Mouse (Mus musculus) right cerebral cortex, postnatal 14 days (tissue): Measurements from ENCODE around the gene Spata3.

Experiments used
- DNase-seq: peaks from one replicate; pipeline ENCODE4 v3.0.0; 2022

Spata3 gene

DNA sequence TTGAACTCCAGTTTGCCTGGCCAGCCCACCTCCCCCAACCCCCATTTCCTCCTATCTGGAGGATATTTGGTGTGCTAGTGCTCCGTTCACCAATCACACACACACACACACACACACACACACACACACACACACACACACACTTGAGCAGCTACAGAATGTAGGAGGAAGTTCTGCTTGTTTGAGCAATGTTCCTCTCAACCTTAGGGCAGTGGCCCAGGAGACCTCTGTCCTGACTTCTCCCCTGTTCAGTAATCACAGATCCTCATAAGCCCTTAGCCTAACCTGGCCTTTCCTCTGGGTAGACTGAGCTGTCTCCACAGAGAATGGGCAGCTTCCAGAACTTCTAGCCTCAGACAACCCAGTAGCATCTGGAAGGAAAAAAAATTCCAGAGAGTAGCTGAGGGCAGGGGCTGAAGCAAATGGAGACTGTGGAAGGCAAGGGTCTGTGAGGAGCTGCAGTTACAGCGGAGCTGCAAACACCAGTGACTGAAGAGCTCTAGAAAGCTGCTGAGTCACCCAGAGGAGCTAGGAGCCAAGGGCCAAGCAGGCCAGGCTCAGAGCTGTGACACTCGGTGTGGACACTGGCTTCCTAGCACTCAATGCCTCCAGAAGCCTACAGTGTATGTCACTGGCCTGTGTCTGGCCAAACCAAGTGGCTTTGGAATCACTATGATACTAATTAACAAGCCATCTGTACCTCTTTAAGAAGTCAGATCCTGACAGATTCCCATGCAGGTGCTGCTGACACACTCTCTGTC, 21.8 kb downstream of the Spata3 start:
- DNase-seq: no peak

DNA sequence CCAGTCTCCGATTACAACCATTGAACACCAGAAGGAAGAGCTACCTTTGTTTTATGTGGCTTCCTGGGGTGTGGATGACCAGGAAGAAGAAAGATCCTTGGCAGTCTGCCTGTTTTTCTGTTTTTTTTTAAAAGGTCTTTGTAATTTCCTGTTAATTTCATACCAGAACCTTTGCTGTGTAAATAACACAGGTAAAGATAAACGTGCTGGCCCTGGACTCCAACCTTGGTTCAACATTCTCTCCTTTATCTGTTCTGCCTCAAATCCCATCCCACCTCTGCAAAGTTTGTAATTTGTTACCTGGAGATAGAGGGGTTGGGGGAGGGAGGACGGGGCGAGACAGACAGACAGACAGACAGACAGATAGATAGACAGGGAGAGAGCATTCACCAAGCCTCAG, 23.5 kb downstream of the Spata3 start:
- no peak for DNase-seq

DNA sequence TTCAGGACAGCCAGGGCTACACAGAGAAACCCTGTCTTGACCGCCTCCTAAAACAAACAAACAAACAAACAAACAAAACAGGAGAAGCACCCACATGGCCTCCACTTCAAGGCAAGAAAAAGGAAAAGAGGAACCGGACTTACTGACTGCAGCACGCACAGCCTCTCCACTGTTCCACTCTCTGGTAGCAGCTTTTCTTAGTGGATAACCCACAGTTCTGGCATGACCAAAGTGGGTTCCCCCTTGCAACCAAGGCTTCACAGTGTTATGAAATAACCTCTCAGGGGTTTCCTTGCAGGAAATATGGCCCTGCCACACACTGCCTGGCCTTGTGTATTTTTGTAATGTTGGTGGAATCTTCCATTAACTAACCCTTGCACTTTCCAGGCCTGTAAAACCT, 24.2 kb downstream of the Spata3 start:
- no peak for DNase-seq

DNA sequence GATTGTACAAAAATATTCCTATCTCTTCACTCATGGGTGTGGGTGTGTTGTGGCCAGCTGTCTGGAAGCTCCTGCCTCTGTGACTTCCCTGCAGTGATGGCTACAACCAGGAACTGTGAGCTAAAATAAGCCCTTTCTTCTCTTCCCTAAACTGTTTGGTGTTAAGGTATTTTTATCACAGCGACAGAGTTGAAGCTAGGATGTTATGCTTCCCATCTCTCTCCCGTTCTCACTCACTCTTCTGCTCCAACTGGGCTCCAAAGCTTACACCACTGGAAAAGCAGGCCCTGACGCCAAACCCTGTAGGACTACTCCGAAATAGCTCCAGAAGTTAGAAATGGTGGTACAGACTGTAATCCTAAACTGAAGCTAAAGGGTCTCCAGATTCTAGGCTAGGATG, 28.4 kb downstream of the Spata3 start:
- DNase-seq: no peak

DNA sequence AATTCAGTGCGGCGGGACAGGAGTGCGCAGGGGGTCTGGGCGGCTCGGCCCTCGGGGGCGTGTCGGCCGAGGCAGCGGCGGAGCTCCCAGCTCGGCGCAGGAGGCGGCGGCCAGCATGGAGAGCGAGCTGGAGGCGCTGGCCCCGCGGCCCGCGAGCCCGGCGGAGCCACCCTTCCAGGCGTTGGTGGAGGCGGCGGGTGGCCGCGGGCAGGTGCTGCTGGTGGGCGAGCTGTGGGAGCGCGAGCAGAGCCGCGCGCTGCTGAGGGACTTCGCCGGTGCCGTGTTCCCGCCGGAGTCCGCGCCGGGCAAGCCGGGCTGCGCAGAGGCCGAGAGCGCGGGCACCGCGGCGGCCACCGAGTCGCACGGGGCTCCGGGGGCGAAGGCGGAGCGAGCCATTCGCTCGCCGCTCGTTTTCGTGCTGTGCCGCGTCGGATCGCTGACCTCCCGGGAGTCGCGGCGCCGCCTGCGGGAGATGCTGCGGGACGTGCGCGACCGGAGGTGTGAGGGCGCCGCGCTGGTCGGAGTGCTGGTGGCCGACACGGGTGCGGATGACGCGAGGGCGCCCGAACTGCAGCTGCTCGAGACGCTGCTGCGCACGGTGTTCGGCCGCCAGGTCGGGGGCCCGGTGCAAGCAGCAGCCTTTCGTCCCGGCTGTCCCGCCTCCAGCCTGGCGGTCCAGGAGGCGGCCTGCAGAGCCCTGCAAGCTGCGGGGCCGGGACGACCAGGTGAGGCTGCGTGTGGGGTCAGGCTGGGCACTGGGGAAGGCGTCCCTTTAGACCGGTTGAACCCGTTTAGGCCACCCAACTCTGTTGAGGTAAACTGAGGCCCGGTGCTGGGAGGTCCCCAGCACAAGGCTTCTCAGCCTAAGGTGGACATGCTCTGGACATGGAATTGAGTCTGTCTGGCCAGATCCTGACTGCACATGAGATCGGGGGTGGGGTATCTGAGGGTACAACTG, 29.5 kb downstream of the Spata3 start, which contains the start of gene 2810459M11Rik:
2810459M11Rik (plus strand) TSS at position 16 of the 958 bp plus-strand sequence.
- DNase-seq: peak; percentile 53

DNA sequence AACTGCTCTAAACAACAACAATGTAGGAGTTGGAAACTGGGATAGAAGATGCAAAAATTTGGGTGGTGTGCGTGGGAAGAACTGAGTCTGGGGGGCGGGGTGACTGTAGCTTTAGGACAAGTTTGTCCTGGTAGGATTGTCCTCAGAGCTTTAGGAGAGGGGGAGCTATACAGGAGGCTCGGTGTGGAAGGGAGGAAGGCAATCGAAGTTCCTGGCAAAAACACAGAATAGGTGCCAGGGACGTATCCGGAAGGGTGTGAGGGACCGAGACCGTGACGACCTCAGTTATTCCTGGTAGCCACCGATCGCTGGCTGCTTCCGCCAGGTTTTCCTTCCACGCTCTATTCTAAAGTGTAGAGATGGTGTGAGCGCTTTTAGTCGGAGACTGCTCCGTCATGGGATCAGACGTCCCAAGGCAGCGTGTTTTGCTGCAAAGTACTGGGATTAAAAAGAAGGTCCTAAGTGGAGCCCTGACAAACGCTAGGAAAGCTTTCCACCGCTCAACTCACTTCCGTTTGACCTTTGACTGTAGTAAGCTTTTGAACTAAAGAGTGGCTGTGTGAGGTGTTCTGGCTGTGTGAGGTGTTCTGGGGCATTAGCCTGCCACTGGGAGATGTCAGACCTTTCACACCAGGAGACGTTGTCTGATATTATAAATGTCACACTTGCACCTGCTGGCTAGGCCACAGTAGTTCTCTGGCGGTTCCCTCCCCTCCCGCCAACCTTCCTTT, 30.4 kb downstream of the Spata3 start:
- no peak for DNase-seq

DNA sequence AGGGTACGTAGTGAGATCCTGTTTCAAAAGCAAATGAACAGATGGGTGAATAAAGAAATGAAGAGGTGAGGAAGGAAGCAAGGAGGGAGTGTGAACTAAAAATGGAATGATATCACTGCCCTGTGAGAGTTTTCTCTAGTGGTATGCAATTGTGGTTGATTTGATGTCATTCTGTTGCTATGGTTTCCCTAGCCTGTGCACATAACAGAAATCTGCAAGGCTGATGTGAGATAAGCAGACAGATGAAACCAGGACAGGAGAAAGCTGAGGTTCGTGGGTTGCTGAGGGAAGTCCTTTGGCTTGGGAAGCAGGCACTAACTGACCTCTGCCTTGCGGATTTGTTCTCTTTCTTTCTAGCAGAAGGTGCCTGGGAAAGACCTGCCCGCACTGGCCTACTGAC, 31.6 kb downstream of the Spata3 start:
- DNase-seq: no peak

DNA sequence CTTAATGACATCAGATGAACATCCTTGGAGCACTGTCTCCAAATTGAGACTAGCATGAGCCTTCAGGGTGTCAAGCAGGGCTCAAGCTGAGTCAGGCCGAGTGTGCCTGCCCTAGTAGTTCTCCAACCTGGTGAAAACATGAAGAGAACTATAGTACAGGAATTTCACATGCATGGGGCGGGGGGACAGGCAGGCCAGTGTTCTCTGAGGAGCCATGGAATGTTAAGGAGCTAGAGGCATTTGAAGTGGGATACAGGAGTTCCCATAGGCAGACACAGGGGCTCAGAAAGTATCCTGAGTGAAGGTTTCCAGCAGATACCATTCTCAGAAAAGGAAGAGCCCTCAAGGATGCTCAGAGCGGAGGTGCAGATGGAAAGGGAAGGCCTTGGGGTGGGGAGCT, 32.1 kb downstream of the Spata3 start:
- DNase-seq: no peak

DNA sequence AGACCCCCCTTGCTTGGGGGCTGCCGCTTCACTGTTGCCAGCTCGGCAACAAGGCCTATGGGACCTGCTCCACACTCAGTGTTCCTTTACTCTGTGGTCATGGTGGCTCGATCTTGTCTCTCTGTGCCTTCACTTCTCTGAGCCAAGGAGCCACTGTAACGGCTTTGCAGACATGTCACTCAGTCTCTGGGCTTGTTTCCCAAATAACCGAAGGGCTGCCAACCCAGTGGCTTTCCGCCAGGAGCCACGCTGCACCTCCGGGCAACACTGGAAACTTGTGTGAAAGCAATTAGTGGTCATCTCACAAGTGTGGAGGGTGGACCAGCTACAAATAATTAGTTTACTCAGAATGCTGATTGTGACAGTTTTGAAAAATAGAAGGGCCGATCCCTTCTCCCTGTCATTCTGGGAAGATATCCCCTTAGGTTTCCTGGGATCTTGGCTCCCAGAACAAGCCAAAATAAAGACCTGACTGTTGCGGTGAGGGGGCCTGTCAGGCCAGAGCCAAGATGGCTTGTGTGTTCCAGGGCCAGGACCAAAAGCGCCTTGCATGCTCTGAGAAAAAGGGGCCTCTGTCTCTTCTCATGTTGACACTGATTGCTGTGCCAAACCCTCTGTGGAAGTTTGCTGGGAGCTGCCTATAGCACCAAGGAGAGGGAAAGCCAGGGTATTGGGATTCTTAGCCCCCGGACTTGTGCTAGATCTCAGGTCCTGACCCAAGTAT, 36.7 kb downstream of the Spata3 start:
- peak; percentile 58 for DNase-seq

DNA sequence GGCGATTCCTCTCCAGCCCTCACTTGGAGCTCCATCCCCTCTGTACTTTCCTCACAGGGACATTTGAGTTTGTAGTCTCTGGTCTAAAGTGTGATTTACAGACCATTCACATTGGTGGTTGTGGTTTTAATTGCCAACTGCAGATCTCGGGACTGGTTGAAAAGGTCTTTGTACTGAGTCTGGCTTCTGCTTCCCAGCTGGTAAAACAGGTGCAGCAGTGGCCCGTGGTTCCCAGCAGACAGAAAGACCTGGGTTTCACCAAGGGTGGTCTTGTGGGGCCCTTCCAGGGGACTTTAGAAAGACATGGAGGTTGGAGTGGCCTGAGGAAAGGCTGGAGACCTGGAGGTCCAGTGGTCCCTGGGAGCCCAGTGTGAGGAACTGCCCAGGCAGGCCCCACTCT, 38.3 kb downstream of the Spata3 start:
- no peak for DNase-seq

DNA sequence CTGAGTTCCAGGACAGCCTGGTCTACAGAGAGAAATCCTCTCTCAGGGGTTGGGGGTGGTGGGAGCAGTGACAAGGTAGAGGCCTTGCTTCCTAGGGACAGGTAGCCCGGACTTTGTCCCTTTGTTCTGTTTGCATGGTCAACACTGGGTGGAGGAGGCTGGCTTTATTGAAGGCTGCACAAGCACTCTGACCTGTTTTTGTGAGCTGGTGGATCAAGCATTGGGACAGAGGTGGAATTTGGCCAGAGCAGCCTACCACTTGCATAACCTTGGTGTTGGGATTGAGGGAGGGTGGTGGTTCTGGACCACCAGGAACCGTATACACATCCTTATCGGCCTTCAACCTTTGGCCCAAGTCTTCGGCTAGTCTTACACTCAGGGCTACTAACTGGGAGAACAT, 39.7 kb downstream of the Spata3 start:
- no peak for DNase-seq

DNA sequence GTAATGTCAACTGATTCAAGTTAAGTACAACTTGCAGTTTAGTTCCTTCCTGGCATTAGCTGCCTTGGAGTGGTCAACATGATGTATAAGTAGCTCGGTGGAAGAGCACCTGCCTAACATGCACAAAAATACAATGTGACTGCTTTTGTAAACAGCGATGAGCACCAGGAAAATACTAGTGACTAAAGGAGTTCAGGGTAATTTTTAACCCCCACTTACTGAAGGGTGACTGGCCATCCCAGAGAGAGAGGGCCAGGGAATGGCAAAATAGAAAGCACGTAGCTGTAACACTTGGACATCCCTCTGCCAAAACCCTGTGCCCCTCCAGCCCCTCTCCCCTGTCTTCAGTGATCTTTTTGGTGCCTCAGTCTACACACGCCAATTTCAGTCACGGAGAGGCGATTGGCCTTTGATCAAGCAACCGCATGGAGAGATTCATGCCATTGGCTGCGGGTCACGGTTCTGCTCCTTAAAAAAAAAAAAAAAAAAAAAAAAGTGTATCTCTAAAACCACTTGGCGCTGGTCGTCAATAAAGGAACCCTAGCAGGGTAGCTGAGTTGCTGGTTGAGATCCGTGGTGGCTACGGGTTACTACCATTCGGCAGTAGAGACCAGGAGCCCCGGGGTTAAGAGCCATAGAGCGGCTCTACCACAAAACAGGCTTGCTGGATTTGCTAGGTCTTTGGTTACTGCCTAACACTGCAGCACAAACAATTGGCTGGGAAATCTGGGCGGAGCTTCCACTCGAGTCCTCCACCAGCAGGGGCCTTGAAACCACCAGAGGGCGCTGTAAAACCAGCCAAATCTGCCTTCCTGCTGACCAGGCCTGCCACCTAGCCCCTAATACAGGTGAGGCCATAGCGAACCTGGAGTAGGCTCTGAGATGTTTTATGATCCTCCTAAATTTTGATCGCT, 42.5 kb downstream of the Spata3 start:
- DNase-seq: peak; percentile 94

DNA sequence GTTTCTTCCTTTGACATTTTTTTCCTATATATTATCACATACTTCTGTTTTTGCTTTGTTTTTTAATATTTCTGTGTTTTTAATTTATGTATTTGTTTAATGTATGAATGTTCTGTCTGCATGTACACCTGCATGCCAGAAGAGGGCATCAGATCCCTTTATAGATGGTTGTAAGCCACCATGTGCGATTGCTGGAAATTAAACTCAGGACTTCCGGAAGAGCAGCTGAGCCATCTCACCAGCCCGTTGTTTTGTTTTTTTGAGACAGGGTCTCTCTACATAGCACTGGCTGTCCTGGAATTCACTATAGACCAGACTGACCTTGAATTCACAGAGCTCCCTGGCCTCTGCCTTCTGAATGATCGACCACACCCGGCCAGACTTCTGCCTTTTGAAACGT, 45.9 kb downstream of the Spata3 start:
- DNase-seq: no peak

DNA sequence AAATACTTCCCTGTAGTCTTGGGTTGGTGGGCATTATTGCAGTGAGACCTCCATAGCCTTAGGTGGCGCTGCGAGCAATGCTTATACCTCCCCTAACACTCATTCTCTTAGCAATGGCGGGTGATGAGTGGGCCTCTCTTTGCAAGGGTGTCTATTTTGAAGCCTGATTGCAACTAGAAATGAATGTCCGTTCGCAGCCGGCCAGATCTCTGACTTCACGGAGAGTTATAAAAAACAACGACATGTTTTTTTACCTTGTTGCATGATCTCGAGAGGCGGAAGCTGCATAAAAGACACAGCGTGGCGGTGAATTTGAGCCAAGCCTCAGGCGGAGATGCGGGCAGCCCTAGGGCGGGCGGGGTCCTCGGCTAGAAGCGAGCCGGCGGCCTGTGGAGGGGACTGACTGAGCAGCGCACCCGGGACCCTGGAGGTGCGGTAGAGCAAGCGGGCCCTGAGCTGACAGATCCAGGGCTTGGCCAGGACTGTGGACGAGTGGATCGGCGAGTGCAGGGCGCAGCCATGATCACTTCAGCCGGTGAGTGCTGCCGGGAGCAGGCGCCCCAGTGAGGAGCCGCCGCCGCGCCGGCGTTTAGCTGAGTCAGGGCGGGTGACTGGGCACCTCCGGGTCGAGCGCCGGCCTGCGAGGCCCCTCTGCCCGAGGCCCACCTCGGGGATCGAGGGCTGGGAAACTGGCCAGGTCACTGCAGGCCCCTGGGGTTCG, 47.8 kb downstream of the Spata3 start, which contains the start of gene Psmd1:
Psmd1 (plus strand) TSS at position 117 of the 721 bp plus-strand sequence.
- peak; percentile 83 for DNase-seq

DNA sequence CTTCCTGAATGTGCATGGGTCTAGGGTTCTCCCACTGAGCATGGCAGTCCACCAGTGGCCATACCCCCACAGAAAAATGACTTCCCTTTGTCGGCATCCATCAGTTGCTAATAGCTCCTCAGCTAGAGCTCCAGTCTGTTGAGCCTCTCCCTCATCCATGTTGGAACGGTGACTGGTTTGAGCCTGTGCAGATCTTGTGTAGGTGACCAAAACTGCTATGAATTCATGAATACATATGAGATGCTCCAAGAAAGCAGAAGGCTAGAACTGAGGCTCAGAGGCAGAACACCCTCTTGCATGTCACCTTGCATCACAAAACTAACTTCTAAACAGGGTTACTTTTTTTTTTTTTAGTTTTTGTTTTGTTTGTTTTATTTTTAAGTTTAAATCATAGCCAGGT, 59.9 kb downstream of the Spata3 start:
- no peak for DNase-seq
